Mouse (Mus musculus) erythroblast, embryonic 14.5 days (primary cell): ENCODE measurements around the gene Syne1.

ENCODE experiments used
- GATA1 ChIP-seq: IDR thresholded peaks from 2 replicates; pipeline ENCODE4 v1.6.1; 2012; ENCODE audit warnings: low read length, inconsistent platforms, mixed read lengths
- TAL1 ChIP-seq: IDR thresholded peaks from 3 replicates; pipeline ENCODE4 v1.6.1; 2012; ENCODE audit warnings: low read length, inconsistent platforms, mixed read lengths

- TF ChIP-seq TAL1 (no peak), GATA1 (no peak)
These were observed 315.1 kb downstream of the Syne1 start for GRCm38 (mm10) chr10:5236171-5236570.
